Mouse (Mus musculus): ENCODE measurements around the gene B4galnt2.

GRCm38 (mm10) chr11:95829526-95830050 is 85.1 kb downstream of the B4galnt2 start:
- TF ChIP-seq POLR2A (IDR thresholded peaks at IDR 0.05; ENCODE audit: control insufficient read depth in 1 of 2, insufficient read depth in 1 of 2, low read depth in 1 of 2, low read length in 2 of 2, poor library complexity in 1 of 2) (no peak), HCFC1 (IDR thresholded peaks at IDR 0.05; ENCODE audit: low read depth, low read length) (no peak), TBP (IDR thresholded peaks at IDR 0.05; ENCODE audit: low read depth, low read length) (no peak), GATA1 (IDR thresholded peaks at IDR 0.05; ENCODE audit: low read depth, low read length) (no peak), USF2 (IDR thresholded peaks at IDR 0.05; ENCODE audit: borderline replicate concordance in 1 of 2, insufficient read depth in 1 of 2, low read depth in 1 of 2, low read length in 2 of 2) (no peak)

Data from MEL (cell line).